Mouse (Mus musculus) embryonic fibroblast, embryonic 13.5 days (primary cell): Measurements from ENCODE around the gene Dnlz. TPM values are rescaled to one million over a fixed set of nuclear protein-coding genes. Genes with fewer than 3 reads are reported as not detected.

ENCODE experiments used
- H3K27ac ChIP-seq: 2 replicates; pipeline ENCODE4 v1.5.1; 2012; ENCODE audit warnings: low read length, control low read depth, inconsistent platforms; ENCODE audit not compliant: insufficient read depth
- H3K4me1 ChIP-seq: 2 replicates; pipeline ENCODE4 v1.6.1; 2011; ENCODE audit warnings: low read length; ENCODE audit not compliant: control insufficient read depth, insufficient read depth
- H3K4me3 ChIP-seq: 2 replicates; pipeline ENCODE4 v1.5.1; 2011; ENCODE audit warnings: mild to moderate bottlenecking, control low read depth, low read length; ENCODE audit not compliant: insufficient read depth
- CTCF ChIP-seq: IDR thresholded peaks from 2 replicates; pipeline ENCODE4 v1.5.1; 2011; ENCODE audit warnings: mild to moderate bottlenecking, control low read depth, low read length, moderate library complexity, borderline replicate concordance; ENCODE audit not compliant: insufficient read depth
- POLR2A ChIP-seq: IDR thresholded peaks from 2 replicates; pipeline ENCODE4 v1.6.1; 2011; ENCODE audit warnings: low read depth, mild to moderate bottlenecking, control low read depth, low read length, moderate library complexity
- polyA plus RNA-seq: library from polyadenylated mRNA; stranded (reverse); fragments of >200 nt; gene quantifications from 2 replicates; pipeline ENCODE4 v1.2.4, GENCODE M21; 2011; ENCODE audit warnings: low read depth; ENCODE audit not compliant: missing spikeins, insufficient read length

Dnlz gene
- polyA plus RNA-seq, 1 experiment = 18.2 TPM

DNA sequence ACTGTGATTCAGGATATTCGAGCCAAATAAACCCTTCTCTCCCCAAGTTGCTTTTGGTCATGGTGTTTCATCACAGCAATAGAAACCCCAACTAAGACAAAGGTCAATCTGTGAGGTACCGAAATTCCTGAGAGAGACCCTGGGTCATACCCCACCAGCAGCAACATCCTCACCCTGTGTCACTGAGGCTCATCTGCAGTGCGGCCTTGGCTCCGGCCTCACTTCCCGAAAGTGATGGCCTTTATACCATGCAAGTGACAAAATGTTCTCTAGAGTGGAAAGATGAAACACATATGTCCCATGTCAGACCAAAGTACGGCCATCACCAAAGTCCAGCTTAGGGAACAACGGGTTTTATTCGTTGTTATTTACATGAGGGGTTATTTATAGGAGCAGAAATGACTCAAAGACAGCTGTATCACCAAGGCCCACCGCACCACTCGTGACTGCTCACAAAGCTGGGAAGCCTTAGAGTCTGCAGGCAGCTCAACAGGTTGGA is 49.9 kb downstream of the Dnlz start:
- Histone ChIP-seq H3K27ac (no peak overlapping the region), H3K4me1 (no peaks in the 10 kb centered on the region), H3K4me3 (no peak overlapping the region)
- TF ChIP-seq POLR2A = no peak

DNA sequence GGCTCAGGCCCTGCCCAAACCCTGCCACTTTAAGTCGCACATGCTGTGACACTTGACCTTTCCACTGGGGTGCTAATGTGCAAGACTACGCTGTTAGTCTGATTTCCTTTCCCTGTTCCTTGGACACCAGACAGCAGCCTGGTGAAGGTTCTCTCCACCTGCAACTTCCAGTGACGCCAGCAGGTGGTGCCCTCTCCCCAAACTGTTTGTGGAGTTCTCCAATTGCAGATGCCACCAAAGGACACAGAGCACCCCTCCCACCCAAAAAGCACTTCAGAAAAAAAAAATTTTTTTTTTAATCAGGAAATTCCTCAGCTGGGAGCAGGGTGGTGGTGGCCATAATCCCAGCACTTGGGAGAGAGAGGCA is 51.1 kb downstream of the Dnlz start:
- H3K4me1 ChIP-seq = no peaks in the 10 kb centered on the region
- H3K4me3 ChIP-seq = no peak overlapping the region
- no peak overlapping the region for H3K27ac ChIP-seq
- peak; percentile 86 for TF ChIP-seq CTCF
- no peak for TF ChIP-seq POLR2A

DNA sequence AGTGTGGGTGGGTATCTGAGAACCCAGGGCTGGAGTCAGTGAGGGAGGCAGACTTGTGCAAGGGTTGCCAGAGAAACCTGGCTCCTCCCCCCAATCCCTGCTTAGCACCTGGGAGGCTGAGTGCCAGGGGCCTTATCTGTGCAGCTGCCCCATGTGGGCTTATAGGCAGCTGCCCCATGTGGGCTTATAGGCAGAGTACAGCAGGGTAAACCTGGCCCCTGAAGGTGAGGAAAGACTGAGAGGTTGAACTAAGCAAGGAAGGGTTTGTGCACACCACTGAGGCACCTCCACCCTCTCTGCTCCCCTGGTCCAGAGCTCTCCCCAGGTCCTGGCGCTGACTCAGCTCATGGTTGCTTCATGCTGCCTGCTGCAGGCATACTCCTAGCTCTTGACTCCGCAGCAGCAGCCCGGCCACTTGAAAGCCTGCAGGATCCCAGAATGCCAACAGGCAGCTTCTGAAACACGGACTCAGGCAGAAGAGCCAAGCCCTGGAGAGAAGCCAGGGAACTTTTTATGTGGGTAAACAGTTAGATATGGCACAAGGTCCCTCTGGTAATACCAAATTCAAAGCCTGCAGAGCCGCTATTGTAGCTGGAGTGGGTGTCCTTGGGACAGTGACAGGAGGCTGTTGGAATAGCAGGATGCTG is 51.6 kb downstream of the Dnlz start:
- no peaks in the 10 kb centered on the region for H3K4me1 ChIP-seq
- H3K4me3 ChIP-seq = no peak overlapping the region
- TF ChIP-seq CTCF (no peak), POLR2A (no peak)
- H3K27ac ChIP-seq = no peak overlapping the region

GRCm38 (mm10) chr2:26299336-26299735 is 52.6 kb downstream of the Dnlz start:
- Histone ChIP-seq H3K27ac (no peak overlapping the region), H3K4me3 (no peak overlapping the region), H3K4me1 (no peaks in the 10 kb centered on the region)

DNA sequence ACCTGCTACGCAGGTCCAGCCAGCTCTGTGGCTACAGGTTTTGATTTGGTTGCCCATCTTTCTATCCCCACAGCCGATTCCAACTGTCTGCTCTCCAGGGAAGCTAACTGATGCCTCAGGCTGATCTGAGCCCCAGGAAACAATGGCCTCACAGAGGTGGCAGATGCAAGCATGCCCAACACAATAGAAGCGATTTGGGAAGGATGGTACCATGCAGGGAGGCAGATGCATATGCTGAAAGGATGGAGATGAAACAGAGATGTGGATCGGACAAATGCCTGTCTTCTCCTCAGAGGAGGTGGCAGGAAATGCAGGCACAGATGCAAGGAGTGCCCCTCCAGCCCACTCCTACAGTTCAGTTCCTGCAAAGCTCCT is 53.1 kb downstream of the Dnlz start:
- H3K4me1 ChIP-seq = no peaks in the 10 kb centered on the region
- no peak overlapping the region for H3K4me3 ChIP-seq
- no peak for TF ChIP-seq CTCF
- H3K27ac ChIP-seq = no peak overlapping the region

More at GRCm38 (mm10) chr2:26299336-26299735, 52.6 kb downstream of the Dnlz start:
- TF ChIP-seq POLR2A (no peak), CTCF (no peak)

- TF ChIP-seq CTCF (no peak), POLR2A (no peak)
- no peak overlapping the region for H3K27ac ChIP-seq
- no peak overlapping the region for H3K4me3 ChIP-seq
- H3K4me1 ChIP-seq = no peaks in the 10 kb centered on the region
Measured at GRCm38 (mm10) chr2:26298208-26298855, 53.6 kb downstream of the Dnlz start.

Other genes starting within 250 kb of the Dnlz start
- 21.1 and 23.1 TPM in 2 replicates for gene Nacc2, start 228.9 kb downstream of the Dnlz start, polyA plus RNA-seq
- not detected in 2 replicates for gene Lhx3, start 143.8 kb downstream of the Dnlz start, polyA plus RNA-seq
- gene Qsox2, start 114.6 kb downstream of the Dnlz start, polyA plus RNA-seq = 19.5 and 19.9 TPM in 2 replicates
- not detected in 2 replicates for gene Ccdc187, start 57.6 kb downstream of the Dnlz start, polyA plus RNA-seq
- 22.1 and 26.8 TPM in 2 replicates for gene Gpsm1, start 36.6 kb downstream of the Dnlz start, polyA plus RNA-seq
- not detected in 2 replicates for gene Card9, start 8.8 kb upstream of the Dnlz start, polyA plus RNA-seq
- 17.2 and 27.4 TPM in 2 replicates for gene Snapc4, start 28.5 kb upstream of the Dnlz start, polyA plus RNA-seq
- gene Entr1, start 37.2 kb upstream of the Dnlz start, polyA plus RNA-seq = 75.7 and 76.1 TPM in 2 replicates
- 100 and 101 TPM in 2 replicates for gene Pmpca, start 37.2 kb upstream of the Dnlz start, polyA plus RNA-seq
- gene Inpp5e, start 57.1 kb upstream of the Dnlz start, polyA plus RNA-seq = 11.6 and 17.1 TPM in 2 replicates
- gene Sec16a, start 93.1 kb upstream of the Dnlz start, polyA plus RNA-seq = 59.4 and 70.1 TPM in 2 replicates
- 19.2 and 24.3 TPM in 2 replicates for gene Notch1, start 164.6 kb upstream of the Dnlz start, polyA plus RNA-seq
- gene Egfl7, start 227.9 kb upstream of the Dnlz start, polyA plus RNA-seq = 11.0 and 13.7 TPM in 2 replicates
- not detected in 2 replicates for gene Gm20532, start 234.5 kb upstream of the Dnlz start, polyA plus RNA-seq